Mouse (Mus musculus) intestine, embryonic 16.5 days (tissue): ENCODE data around the gene Arhgap15. TPM values are rescaled to one million over a fixed set of nuclear protein-coding genes. Genes with fewer than 3 reads are reported as not detected.

Experiments
- ATAC-seq: fragments of 200-750 bp; cut with Nextera tagmentation; 2 replicates; pipeline ENCODE4 v1.8.0; 2017; ENCODE audit warnings: moderate TSS enrichment, moderate library complexity
- H3K27ac ChIP-seq: fragments of 300-500 bp; sonication (generic); 2 replicates; pipeline ENCODE4 v1.5.1; 2014; ENCODE audit warnings: mild to moderate bottlenecking, low read length
- H3K27me3 ChIP-seq: fragments of 300-500 bp; sonication (generic); replicated peaks from 2 replicates; pipeline ENCODE4 v1.6.1; 2014; ENCODE audit warnings: low read length, control low read depth, mixed read lengths; ENCODE audit not compliant: control insufficient read depth, insufficient read depth
- H3K36me3 ChIP-seq: fragments of 300-500 bp; sonication (generic); 2 replicates; pipeline ENCODE4 v1.6.1; 2014; ENCODE audit warnings: low read length, control low read depth; ENCODE audit not compliant: control insufficient read depth, insufficient read depth
- H3K4me1 ChIP-seq: fragments of 300-500 bp; sonication (generic); 2 replicates; pipeline ENCODE4 v1.6.1; 2014; ENCODE audit warnings: low read length, control low read depth, mixed read lengths; ENCODE audit not compliant: control insufficient read depth, insufficient read depth
- H3K4me2 ChIP-seq: fragments of 300-500 bp; sonication (generic); 2 replicates; pipeline ENCODE4 v1.6.1; 2014; ENCODE audit warnings: low read depth, low read length, control low read depth
- H3K4me3 ChIP-seq: fragments of 300-500 bp; sonication (generic); 2 replicates; pipeline ENCODE4 v1.5.1; 2014; ENCODE audit warnings: mild to moderate bottlenecking, low read length
- H3K9ac ChIP-seq: fragments of 300-500 bp; sonication (generic); 2 replicates; pipeline ENCODE4 v1.6.1; 2014; ENCODE audit warnings: low read depth, low read length
- H3K9me3 ChIP-seq: fragments of 300-500 bp; sonication (generic); 2 replicates; pipeline ENCODE4 v1.6.1; 2016; ENCODE audit warnings: low read length, control low read depth; ENCODE audit not compliant: control insufficient read depth
- WGBS: fragments of 180-500 bp; shearing (Covaris S2); extraction: QIAGEN DNeasy Blood & Tissue Kit; methylation state at CpG from one replicate; pipeline ENCODE4 v1.1.7; 2014; 5-methylcytosine and 5-hydroxymethylcytosine counted together
- polyA plus RNA-seq: library from polyadenylated mRNA; unstranded; fragments of >200 nt; fragmentation: Nextera tagmentation; extraction: Ambion mirVana; gene quantifications from 2 replicates; pipeline ENCODE4 v1.2.1, GENCODE M21; 2015

Gene Arhgap15
- polyA plus RNA-seq, 1 experiment from 2014 or later, result 1.2 TPM

DNA sequence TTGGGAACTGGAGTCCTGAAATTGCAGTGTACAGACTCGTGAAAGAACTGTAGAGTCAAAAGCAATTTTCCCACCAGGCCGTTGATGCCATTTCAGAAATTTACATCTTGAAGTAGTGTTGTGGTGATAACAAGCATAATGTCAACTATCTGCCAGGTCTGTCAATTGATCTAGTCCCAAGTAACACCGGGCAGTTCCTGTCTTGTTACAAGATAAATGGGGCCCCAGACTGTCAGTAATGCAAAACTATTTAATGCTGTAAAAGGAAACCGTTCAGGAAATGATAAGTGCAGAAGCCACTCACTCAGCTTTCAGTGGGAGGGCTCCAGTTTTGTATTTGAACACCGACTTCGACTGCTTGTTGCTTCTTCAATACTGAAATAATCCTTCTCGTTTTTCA, 604.3 kb downstream of the Arhgap15 start:
- H3K4me2 ChIP-seq, result no peak overlapping the region
- no peak overlapping the region for H3K27ac ChIP-seq
- H3K4me1 ChIP-seq, result no peaks in the 10 kb centered on the region
- no peaks in the 10 kb centered on the region for H3K36me3 ChIP-seq
- H3K9me3 ChIP-seq, result no peaks in the 10 kb centered on the region
- WGBS, result 48% methylated on average over 7 of the region's 7 CpGs
- no peak overlapping the region for H3K9ac ChIP-seq
- H3K27me3 ChIP-seq, result no peaks in the 10 kb centered on the region
- ATAC-seq, result no peak
- H3K4me3 ChIP-seq, result no peak overlapping the region

DNA sequence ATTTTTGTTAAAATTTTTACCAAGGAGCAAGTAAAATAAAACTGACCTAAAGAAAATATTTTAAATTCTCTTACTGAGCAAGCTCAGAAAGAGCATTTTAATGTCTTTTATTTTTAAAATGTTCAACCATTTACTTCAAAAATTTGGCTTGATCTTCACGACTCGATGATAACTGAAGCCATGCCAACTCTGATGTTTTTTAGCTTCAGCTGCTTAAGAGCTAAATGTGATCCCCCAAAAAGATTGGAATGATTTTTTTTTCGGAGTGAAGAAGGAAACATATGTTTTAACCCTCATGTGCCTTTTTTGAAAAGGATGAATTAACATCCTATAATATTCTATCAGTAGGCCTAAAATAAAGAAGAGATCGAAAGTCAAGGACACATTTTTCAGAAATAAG, 605.0 kb downstream of the Arhgap15 start:
- no peak overlapping the region for H3K4me2 ChIP-seq
- no peak overlapping the region for H3K27ac ChIP-seq
- H3K36me3 ChIP-seq, result no peaks in the 10 kb centered on the region
- H3K9me3 ChIP-seq, result no peaks in the 10 kb centered on the region
- no peak overlapping the region for H3K4me3 ChIP-seq
- no peaks in the 10 kb centered on the region for H3K27me3 ChIP-seq
- WGBS, result 80% methylated on average over 4 of the region's 4 CpGs
- no peak for ATAC-seq
- no peaks in the 10 kb centered on the region for H3K4me1 ChIP-seq
- H3K9ac ChIP-seq, result no peak overlapping the region

DNA sequence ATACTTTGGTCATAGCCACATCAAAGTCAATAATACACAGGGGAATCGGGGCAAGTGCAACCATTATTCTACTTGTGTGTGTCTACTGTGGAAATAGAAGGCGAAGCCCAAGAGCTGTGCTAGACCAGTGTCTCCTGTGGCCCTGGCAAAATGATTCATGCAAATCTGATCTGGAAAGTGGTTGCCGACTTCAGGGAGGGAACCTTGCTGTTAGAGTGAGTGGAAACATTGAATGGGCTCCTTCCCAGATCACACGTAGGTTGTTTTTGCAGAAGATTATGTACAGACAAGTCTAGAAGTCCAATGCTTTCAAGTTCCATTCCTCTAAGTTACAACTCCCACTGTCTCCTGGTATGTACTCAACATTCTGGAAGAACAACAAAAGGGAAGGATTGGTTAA, 606.2 kb downstream of the Arhgap15 start:
- 91% methylated on average over 4 of the region's 4 CpGs for WGBS
- no peak overlapping the region for H3K9ac ChIP-seq
- no peaks in the 10 kb centered on the region for H3K36me3 ChIP-seq
- H3K4me2 ChIP-seq, result no peak overlapping the region
- H3K9me3 ChIP-seq, result no peaks in the 10 kb centered on the region
- H3K4me1 ChIP-seq, result no peaks in the 10 kb centered on the region
- H3K27me3 ChIP-seq, result no peaks in the 10 kb centered on the region
- H3K4me3 ChIP-seq, result no peak overlapping the region
- no peak overlapping the region for H3K27ac ChIP-seq
- no peak for ATAC-seq

DNA sequence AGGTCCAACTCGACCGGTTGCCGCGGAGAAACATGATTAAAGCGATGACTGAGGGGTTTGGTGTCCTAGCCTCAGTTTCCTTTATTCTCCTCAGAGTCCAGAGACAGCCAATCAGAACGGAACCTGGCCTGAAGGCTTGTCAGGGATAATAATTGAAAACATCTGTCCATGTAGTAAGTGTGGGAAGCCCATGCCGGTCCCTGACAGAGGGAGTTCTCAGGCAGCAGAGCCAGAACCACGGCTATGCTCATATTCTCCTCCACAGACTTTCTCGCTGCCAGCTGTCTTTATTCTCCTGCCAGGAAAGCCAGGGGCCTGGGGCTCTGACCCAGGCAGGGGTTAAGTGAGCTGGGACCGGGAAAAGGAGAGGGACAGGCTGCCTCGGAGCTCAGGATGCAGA, 606.7 kb downstream of the Arhgap15 start:
- Histone ChIP-seq H3K9me3 (no peaks in the 10 kb centered on the region), H3K36me3 (no peaks in the 10 kb centered on the region), H3K27me3 (no peaks in the 10 kb centered on the region), H3K4me2 (no peak overlapping the region), H3K4me3 (no peak overlapping the region), H3K4me1 (no peaks in the 10 kb centered on the region), H3K27ac (peak overlapping the region; percentile 86), H3K9ac (no peak overlapping the region)
- 60% methylated on average over 11 of the region's 11 CpGs for WGBS
- no peak for ATAC-seq

DNA sequence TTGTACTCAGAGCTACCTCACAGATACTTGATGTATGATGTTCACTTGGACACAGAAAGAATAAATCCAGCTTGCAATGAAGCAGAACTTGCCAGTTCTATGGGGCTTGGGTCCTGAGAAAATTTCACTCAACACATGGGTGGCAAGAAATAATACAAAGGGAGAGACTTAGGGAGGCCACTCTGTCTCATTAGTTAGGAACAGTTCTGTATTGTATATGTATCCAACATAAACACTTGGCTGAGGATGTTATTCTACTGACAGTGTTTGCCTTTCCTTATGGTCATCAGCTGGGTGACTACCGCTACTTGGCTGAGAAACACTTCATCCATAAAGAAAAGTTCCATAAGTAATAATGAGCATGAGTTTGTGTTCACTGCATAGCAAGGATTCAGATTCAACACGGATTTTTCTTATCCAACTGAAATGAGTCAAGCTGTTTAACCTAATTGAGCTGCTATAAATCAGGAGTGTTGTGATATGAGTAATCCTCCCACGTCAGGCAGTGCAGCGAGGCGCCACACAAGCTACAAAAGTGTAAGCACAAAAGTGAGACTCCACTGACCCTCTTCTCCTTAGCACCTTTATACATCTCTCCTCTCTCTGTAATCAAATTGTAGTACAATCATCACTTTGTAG, 607.7 kb downstream of the Arhgap15 start:
- Histone ChIP-seq H3K27me3 (no peaks in the 10 kb centered on the region), H3K4me3 (no peak overlapping the region), H3K9me3 (no peaks in the 10 kb centered on the region), H3K4me2 (no peak overlapping the region), H3K27ac (no peak overlapping the region), H3K9ac (no peak overlapping the region), H3K4me1 (no peaks in the 10 kb centered on the region), H3K36me3 (no peaks in the 10 kb centered on the region)
- 47% methylated on average over 5 of the region's 5 CpGs for WGBS
- peak; percentile 81 for ATAC-seq

DNA sequence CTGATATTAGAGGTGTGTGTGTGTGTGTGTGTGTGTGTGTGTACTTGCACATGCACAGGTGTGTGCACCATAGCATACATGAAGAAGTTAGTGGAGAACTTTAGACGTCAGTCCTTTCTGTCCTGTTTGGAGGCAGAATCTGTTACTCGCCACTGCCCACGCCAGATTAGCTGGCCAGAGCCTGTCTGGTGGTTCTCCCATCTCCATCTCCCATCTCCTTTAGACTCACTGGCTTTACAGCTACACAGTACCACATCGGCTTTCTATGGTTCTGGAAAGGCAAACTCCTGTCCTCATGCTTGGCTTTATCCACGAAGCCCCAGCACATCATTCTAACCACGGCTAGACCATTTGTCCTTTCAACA, 608.2 kb downstream of the Arhgap15 start:
- Histone ChIP-seq H3K36me3 (no peaks in the 10 kb centered on the region), H3K4me3 (no peak overlapping the region), H3K27ac (0 out of 2 replicates have a peak overlapping the region, but pooled peaks have one; percentile 17), H3K9me3 (no peaks in the 10 kb centered on the region), H3K9ac (no peak overlapping the region), H3K4me2 (no peak overlapping the region), H3K4me1 (no peaks in the 10 kb centered on the region), H3K27me3 (no peaks in the 10 kb centered on the region)
- ATAC-seq, result no peak
- WGBS, result 80% methylated on average over 6 of the region's 6 CpGs

DNA sequence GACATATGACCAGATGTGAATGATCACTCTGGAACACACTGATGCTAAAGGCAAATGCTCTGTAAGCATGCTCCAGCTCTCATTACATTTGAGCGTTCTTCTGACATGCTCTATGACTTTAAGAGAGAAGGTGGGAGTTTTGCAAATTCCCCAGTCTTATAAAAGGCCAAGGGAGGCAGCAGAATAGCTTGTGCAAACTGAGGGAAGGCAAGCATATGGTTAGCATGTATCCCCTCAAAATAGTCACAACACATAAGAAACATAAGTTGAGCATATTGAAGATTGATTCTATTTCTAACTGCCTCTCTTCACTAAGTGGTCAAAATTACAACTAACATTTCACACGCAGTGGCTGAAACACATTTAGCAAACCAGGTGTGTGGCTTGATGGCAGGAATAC, 631.6 kb downstream of the Arhgap15 start:
- no peaks in the 10 kb centered on the region for H3K4me1 ChIP-seq
- H3K36me3 ChIP-seq, result no peaks in the 10 kb centered on the region
- ATAC-seq, result no peak
- no peak overlapping the region for H3K4me3 ChIP-seq
- H3K9me3 ChIP-seq, result no peaks in the 10 kb centered on the region
- no peak overlapping the region for H3K4me2 ChIP-seq
- H3K27ac ChIP-seq, result no peak overlapping the region
- H3K9ac ChIP-seq, result no peak overlapping the region
- WGBS, result 85% methylated on average over 2 of the region's 2 CpGs
- no peaks in the 10 kb centered on the region for H3K27me3 ChIP-seq

DNA sequence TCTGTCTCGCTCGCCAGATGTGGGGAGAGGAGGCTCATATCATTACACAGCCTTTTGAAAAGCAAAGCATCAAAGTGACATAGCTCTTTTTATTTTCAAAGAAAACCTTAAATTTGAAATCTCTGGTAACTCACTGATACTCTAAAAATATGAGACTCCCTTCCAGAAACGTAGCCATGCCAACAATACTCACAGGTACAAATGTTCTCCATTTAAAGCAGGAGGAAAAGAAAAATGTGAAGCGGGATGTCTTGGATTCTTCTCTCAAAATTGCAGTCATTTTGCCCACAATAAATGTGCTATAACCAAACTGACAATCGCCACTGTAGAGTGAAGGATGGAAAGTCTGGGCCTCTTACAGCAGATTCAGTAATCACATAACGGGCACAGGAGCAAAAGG, 635.9 kb downstream of the Arhgap15 start:
- 85% methylated on average over 6 of the region's 6 CpGs for WGBS
- Histone ChIP-seq H3K4me3 (no peak overlapping the region), H3K27me3 (no peaks in the 10 kb centered on the region), H3K9ac (no peak overlapping the region), H3K9me3 (no peaks in the 10 kb centered on the region), H3K4me1 (no peaks in the 10 kb centered on the region), H3K4me2 (no peak overlapping the region), H3K27ac (no peak overlapping the region), H3K36me3 (no peaks in the 10 kb centered on the region)
- ATAC-seq, result no peak

DNA sequence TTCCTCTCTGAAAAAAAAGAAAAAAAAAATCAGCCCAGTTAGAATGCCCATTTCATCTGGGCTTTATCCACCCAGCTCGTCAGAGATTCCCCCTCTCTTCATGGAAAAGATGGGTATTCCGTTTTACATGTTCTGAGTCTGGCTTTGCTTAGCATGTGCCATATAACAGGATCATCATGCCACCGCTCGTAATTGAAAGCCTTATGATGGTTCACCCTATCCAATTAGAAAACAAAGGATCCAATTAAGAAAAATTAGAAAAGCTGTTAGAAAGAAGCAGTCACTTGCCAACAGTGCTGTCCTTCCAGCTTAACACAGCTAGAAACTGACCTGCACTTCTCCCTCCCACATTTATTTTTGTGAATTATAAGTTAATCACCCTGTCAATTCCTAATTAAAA, 640.9 kb downstream of the Arhgap15 start:
- 89% methylated on average over 4 of the region's 4 CpGs for WGBS
- no peak for ATAC-seq

DNA sequence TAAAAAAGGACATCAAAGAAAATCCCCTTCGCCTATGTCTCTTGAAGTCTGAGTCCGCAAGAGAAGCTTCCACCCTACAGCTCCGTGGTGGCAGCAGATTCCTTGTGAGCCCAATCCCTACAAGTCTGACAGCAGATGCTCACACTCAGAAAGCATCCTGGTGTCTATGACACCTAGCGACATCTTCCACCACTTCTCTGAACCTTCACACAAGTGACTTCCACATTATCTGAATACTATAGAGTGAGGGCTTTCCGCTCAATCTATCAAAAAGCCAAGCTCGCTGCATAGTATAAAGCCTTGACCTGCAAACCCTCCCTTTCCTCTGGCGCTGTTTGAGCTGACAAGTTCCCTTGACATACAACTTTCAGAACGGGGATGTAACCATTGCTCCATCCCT, 645.2 kb downstream of the Arhgap15 start:
- Histone ChIP-seq H3K4me2 (no peak overlapping the region), H3K27me3 (no peaks in the 10 kb centered on the region), H3K4me1 (no peaks in the 10 kb centered on the region), H3K36me3 (no peaks in the 10 kb centered on the region), H3K27ac (no peak overlapping the region), H3K4me3 (no peak overlapping the region), H3K9me3 (no peaks in the 10 kb centered on the region), H3K9ac (no peak overlapping the region)
- ATAC-seq, result no peak
- WGBS, result 82% methylated on average over 8 of the region's 8 CpGs

More for the DNA sequence above, 640.9 kb downstream of the Arhgap15 start:
- H3K27ac ChIP-seq, result no peak overlapping the region
- H3K4me1 ChIP-seq, result no peaks in the 10 kb centered on the region
- H3K36me3 ChIP-seq, result no peaks in the 10 kb centered on the region
- H3K27me3 ChIP-seq, result no peaks in the 10 kb centered on the region
- H3K4me3 ChIP-seq, result no peak overlapping the region
- no peak overlapping the region for H3K4me2 ChIP-seq
- H3K9ac ChIP-seq, result no peak overlapping the region
- no peaks in the 10 kb centered on the region for H3K9me3 ChIP-seq
